Comparison of ENCODE assay signal across 25 mouse cellular contexts in the genomic region with DNA sequence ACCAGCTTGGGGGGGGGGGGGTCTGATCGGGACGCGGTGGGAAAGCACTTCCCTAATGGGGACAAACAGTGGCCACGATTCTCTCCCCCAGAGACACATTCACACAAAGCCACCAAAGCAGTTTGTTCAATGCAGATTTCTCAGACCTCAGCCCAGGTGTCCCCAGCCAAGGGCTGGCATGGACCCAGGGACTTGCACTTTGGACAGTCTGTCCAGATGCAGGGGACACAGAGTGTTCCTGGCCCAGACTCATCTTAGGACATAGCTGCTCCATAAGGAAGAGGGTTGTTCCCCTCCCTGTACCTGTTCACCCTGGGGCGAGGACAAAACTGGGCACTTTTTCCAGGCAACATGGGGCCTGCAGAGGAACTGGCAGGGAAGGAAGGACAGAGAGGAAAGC.
DNase-seq lines count a peak whose midpoint lies in the region; ATAC-seq lines count a peak whose summit lies in the region.
"Had no signal": no experiment of that assay in that cellular context is flagged by ENCODE, and none has a peak within 500 bp of the region (broad histone marks: within the 10 kb centered on the region; RNA-seq: fewer than 3 reads in every experiment).

No protein-coding gene starts in this region.

- H3K27me3 ChIP-seq in kidney, embryonic 16.5 days (ENCODE audit: insufficient read depth, low read length): no peaks in the 10 kb centered on the region
- no peaks in the 10 kb centered on the region for H3K27me3 ChIP-seq in midbrain, embryonic 11.5 days (ENCODE audit: control insufficient read depth, insufficient read depth, low read length)
- H3K27me3 ChIP-seq in midbrain, embryonic 15.5 days (replicated peaks): 0 out of 2 replicates have a peak, but pooled peaks cover 2% of the 10 kb centered on the region
- H3K27me3 ChIP-seq: embryonic facial prominence, embryonic 15.5 days; hindbrain, embryonic 13.5 days; limb, embryonic 12.5 days; liver, embryonic 13.5 days; midbrain, embryonic 12.5 days had no signal

- WGBS in kidney, embryonic 16.5 days: 85% methylated on average over 5 of the region's 5 CpGs
- WGBS in midbrain, embryonic 11.5 days: 85% methylated on average over 5 of the region's 5 CpGs
- 86% methylated on average over 5 of the region's 5 CpGs for WGBS in midbrain, embryonic 15.5 days

- H3K9me3 ChIP-seq in kidney, embryonic 16.5 days (ENCODE audit: low read length): peaks cover 4% of the 10 kb centered on the region; the same call in 1 of the 2 replicates
- no peaks in the 10 kb centered on the region; the same call in 1 of the 2 replicates for H3K9me3 ChIP-seq in midbrain, embryonic 11.5 days (ENCODE audit: control insufficient read depth, low read length)
- H3K9me3 ChIP-seq in midbrain, embryonic 15.5 days: no peaks in the 10 kb centered on the region
- H3K9me3 ChIP-seq: embryonic facial prominence, embryonic 15.5 days; hindbrain, embryonic 13.5 days had no signal

- no peak overlapping the region for H3K27ac ChIP-seq in kidney, embryonic 16.5 days (ENCODE audit: low read length)
- no peak overlapping the region for H3K27ac ChIP-seq in midbrain, embryonic 11.5 days (ENCODE audit: low read depth, low read length)
- no peak overlapping the region for H3K27ac ChIP-seq in midbrain, embryonic 15.5 days
- H3K27ac ChIP-seq: embryonic facial prominence, embryonic 15.5 days; hindbrain, embryonic 13.5 days; kidney, postnatal 0 days; limb, embryonic 12.5 days; liver, embryonic 13.5 days; midbrain, embryonic 12.5 days had no signal

- no peak overlapping the region for H3K4me3 ChIP-seq in kidney, embryonic 16.5 days (ENCODE audit: low read length)
- H3K4me3 ChIP-seq in midbrain, embryonic 11.5 days (ENCODE audit: low read depth, low read length): no peak overlapping the region
- no peak overlapping the region for H3K4me3 ChIP-seq in midbrain, embryonic 15.5 days
- H3K4me3 ChIP-seq: embryonic facial prominence, embryonic 15.5 days; hindbrain, embryonic 13.5 days; limb, embryonic 12.5 days; liver, embryonic 13.5 days; midbrain, embryonic 12.5 days had no signal

- peak; percentile 42 to 47 for DNase-seq in adrenal gland, adult (ENCODE audit: inconsistent age in 2 of 2, low spot score in 1 of 2)
- no peak for DNase-seq in adrenal gland, adult 2 months
- peak; percentile 20 for DNase-seq in kidney, adult 11 months
- peak; percentile 4 for DNase-seq in midbrain, embryonic 11.5 days (ENCODE audit: low spot score, missing footprints)
- no peak for DNase-seq in cerebellum, postnatal 25 days
- DNase-seq: cerebellum, adult 11-12 months; cerebellum, postnatal 14 days; embryo, embryonic 11 days; gastrocnemius, postnatal 14 days; heart, adult 11 months; liver, embryonic 13.5 days; lung, adult 2 months; lung, postnatal 14 days; right cerebral cortex, postnatal 25 days; spleen, adult 18-20 months; thymus, postnatal 14 days had no signal

- H3K36me3 ChIP-seq in kidney, embryonic 16.5 days (ENCODE audit: insufficient read depth, low read length): peaks cover 11% of the 10 kb centered on the region
- no peaks in the 10 kb centered on the region; the same call in 1 of the 2 replicates for H3K36me3 ChIP-seq in midbrain, embryonic 11.5 days (ENCODE audit: control insufficient read depth, insufficient read depth, low read length)
- H3K36me3 ChIP-seq in midbrain, embryonic 15.5 days (replicated peaks): no peaks in the 10 kb centered on the region
- H3K36me3 ChIP-seq: liver, embryonic 13.5 days had no signal

- no peak overlapping the region for H3K9ac ChIP-seq in kidney, embryonic 16.5 days (replicated peaks; ENCODE audit: low read length)
- H3K9ac ChIP-seq in midbrain, embryonic 11.5 days (ENCODE audit: low read length): no peak overlapping the region
- H3K9ac ChIP-seq in midbrain, embryonic 15.5 days: no peak overlapping the region
- H3K9ac ChIP-seq: embryonic facial prominence, embryonic 15.5 days; hindbrain, embryonic 13.5 days; limb, embryonic 12.5 days; liver, embryonic 13.5 days; midbrain, embryonic 12.5 days had no signal

- H3K4me2 ChIP-seq in kidney, embryonic 16.5 days (replicated peaks; ENCODE audit: low read depth, low read length): no peak overlapping the region
- H3K4me2 ChIP-seq in midbrain, embryonic 11.5 days: no peak overlapping the region
- no peak overlapping the region for H3K4me2 ChIP-seq in midbrain, embryonic 15.5 days
- H3K4me2 ChIP-seq: embryonic facial prominence, embryonic 15.5 days; hindbrain, embryonic 13.5 days; limb, embryonic 12.5 days; liver, embryonic 13.5 days; midbrain, embryonic 12.5 days had no signal

- no peaks in the 10 kb centered on the region for H3K4me1 ChIP-seq in kidney, embryonic 16.5 days (ENCODE audit: insufficient read depth, low read length)
- H3K4me1 ChIP-seq in midbrain, embryonic 11.5 days (ENCODE audit: control insufficient read depth, insufficient read depth, low read length): no peaks in the 10 kb centered on the region
- H3K4me1 ChIP-seq in midbrain, embryonic 15.5 days: no peaks in the 10 kb centered on the region
- H3K4me1 ChIP-seq: embryonic facial prominence, embryonic 15.5 days; hindbrain, embryonic 13.5 days; liver, embryonic 13.5 days; midbrain, embryonic 12.5 days had no signal

- no peak for ATAC-seq in kidney, embryonic 16.5 days (ENCODE audit: low FRiP score, low TSS enrichment)
- ATAC-seq in midbrain, embryonic 11.5 days (ENCODE audit: low FRiP score): 0 out of 2 replicates have a peak, but pooled peaks have one; percentile 24
- ATAC-seq in midbrain, embryonic 15.5 days (replicated peaks): no peak
- ATAC-seq: activated CD4-positive, CD25-positive, alpha-beta regulatory T cell, adult 4 months; forebrain, embryonic 16.5 days had no signal

Comparison
In these comparisons a context has a peak if more than half of its experiments do, and no peak if none do; other contexts are left out.
1. DNase-seq: peak in adrenal gland, adult (2 of 2), kidney, adult 11 months (single experiment) and midbrain, embryonic 11.5 days (single experiment); none in adrenal gland, adult 2 months (single experiment) and cerebellum, postnatal 25 days (0 of 2).